Mouse (Mus musculus): ENCODE data around the gene Exd2. TPM values are rescaled to one million over a fixed set of nuclear protein-coding genes. Genes with fewer than 3 reads are reported as not detected.
A peak's percentile ranks its signal among the peaks of the same experiment; 100 is the strongest.

Exd2 gene
- polyA plus RNA-seq, 1 experiment from 2014 or later, result 51.5 TPM

DNA sequence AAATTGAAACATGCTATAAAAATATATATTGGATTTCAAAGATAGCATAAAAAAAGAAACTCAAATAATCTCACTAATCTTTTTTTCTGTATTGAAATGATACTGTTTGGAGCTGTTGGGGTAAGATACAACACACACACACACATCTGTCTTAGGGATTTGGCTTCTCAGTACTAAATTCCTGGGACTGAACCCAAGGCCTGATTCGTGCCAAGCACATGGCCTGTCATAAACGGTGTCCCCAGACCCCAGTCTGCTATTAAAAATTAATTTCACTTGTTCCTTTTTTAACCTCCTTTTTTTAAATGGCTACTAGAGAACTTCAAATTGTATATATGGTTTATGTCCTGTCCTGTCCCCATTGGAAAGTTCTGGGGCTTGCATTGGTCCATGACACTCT lies 67.2 kb downstream of the Exd2 start:
- no peak for ATAC-seq (ENCODE audit: low FRiP score, low read depth)
- Histone ChIP-seq H3K4me1 (replicated peaks) (peaks cover 40% of the 10 kb centered on the region), H3K36me3 (no peaks in the 10 kb centered on the region), H3K4me2 (no peak overlapping the region), H3K9ac (no peak overlapping the region), H3K27me3 (no peaks in the 10 kb centered on the region), H3K27ac (replicated peaks) (no peak overlapping the region), H3K4me3 (no peak overlapping the region), H3K9me3 (no peaks in the 10 kb centered on the region)
- WGBS, result 70% methylated on average over 2 of the region's 2 CpGs

DNA sequence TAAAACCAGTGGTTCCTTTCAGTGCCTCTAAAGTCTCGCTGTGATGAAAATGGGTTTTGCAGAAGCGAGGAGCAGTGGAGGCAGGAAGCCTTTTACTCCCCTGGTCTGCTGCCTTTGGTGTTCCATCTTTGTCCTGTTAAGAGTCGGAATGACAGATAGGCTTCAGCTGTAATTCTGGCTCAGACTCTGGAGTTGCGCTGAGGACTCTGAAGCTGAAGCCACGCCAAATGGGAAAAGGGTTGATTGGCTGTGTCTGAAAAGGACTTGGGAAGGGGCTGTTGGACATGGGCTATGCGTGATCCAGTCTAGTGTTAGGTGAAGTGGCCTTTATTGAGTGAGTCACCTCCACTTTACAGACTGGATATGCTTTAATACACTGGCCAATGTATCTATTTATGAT lies 67.7 kb downstream of the Exd2 start:
- Histone ChIP-seq H3K9me3 (no peaks in the 10 kb centered on the region), H3K4me1 (replicated peaks) (peaks cover 35% of the 10 kb centered on the region), H3K4me2 (no peak overlapping the region), H3K27me3 (no peaks in the 10 kb centered on the region), H3K27ac (replicated peaks) (no peak overlapping the region), H3K4me3 (no peak overlapping the region), H3K36me3 (no peaks in the 10 kb centered on the region), H3K9ac (no peak overlapping the region)
- whole genome bisulfite sequencing, result 64% methylated on average over 6 of the region's 6 CpGs
- ATAC-seq (ENCODE audit: low FRiP score, low read depth), result no peak

DNA sequence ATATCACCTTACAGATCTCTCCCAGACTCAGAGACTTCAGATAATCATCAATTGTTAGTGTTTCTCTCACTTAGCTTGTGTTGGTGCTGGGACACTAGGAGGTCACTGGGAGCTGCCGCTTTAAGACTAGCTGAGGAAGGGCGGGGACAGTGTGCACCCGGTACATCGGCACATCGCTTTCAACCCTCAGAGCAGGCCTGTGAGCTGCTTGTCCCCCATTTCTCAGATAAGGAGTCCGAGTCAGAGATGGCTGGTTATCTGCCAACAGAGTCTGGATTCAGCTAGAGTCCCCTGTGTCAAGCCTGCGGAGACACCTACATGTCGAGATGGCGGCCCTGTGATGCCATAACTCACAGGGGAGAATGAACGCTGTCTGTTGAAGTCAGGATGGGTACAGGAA lies 68.7 kb downstream of the Exd2 start:
- Histone ChIP-seq H3K36me3 (no peaks in the 10 kb centered on the region), H3K4me2 (no peak overlapping the region), H3K4me1 (replicated peaks) (peaks cover 26% of the 10 kb centered on the region), H3K27me3 (no peaks in the 10 kb centered on the region), H3K9me3 (no peaks in the 10 kb centered on the region), H3K27ac (replicated peaks) (no peak overlapping the region), H3K9ac (no peak overlapping the region), H3K4me3 (no peak overlapping the region)
- no peak for ATAC-seq (ENCODE audit: low FRiP score, low read depth)
- WGBS, result 81% methylated on average over 10 of the region's 10 CpGs

DNA sequence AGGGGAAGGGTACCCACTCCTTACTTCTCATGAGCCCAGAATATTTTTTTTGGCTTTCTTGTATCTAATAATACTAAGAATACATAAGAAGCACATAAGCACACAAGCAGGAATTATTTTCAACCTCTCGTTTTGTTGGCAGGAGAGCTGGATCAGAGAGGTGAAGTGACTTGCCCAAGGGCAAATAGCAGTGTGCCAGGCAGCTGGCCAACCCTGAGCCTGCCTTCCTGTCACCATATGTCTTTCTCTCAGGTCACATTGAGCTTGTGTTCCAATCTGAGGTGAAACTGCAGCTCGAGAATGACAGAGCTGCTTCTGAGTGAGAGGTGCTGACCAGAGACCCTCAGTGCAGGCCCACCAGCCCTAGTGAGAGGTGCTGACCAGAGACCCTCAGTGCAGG lies 71.0 kb downstream of the Exd2 start:
- 55% methylated on average over 2 of the region's 2 CpGs for WGBS
- ATAC-seq (ENCODE audit: low FRiP score, low read depth), result no peak

DNA sequence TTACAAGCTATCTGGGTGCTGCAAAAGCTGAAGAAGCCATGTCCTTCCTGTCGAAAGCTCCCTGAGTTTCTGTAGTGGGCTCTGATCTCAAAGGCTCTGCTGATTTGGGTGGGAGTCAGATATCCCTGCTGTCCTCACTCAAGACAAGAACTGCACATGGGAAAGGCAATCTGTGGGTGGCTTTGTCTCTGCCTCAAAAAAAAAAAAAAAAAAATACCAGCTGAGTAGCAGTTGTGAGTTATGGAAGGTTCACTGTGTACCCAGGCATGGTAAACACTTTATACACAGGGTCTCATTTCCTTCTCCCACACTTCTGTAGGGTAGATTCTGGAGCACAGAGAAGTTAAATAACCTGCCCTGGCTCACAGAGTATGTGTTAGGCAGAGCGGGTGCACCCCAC lies 74.4 kb downstream of the Exd2 start:
- H3K4me2 ChIP-seq, result no peak overlapping the region
- no peak overlapping the region for H3K9ac ChIP-seq
- H3K9me3 ChIP-seq, result no peaks in the 10 kb centered on the region
- H3K36me3 ChIP-seq, result no peaks in the 10 kb centered on the region
- no peak for ATAC-seq (ENCODE audit: low FRiP score, low read depth)
- WGBS, result 90% methylated on average over 2 of the region's 2 CpGs
- H3K27me3 ChIP-seq, result no peaks in the 10 kb centered on the region
- H3K27ac ChIP-seq (replicated peaks), result no peak overlapping the region
- no peak overlapping the region for H3K4me3 ChIP-seq
- H3K4me1 ChIP-seq (replicated peaks), result 0 out of 2 replicates have a peak, but pooled peaks cover 5% of the 10 kb centered on the region

More for the DNA sequence above, 71.0 kb downstream of the Exd2 start:
- no peaks in the 10 kb centered on the region for H3K9me3 ChIP-seq
- H3K9ac ChIP-seq, result no peak overlapping the region
- no peak overlapping the region for H3K27ac ChIP-seq (replicated peaks)
- H3K27me3 ChIP-seq, result no peaks in the 10 kb centered on the region
- no peaks in the 10 kb centered on the region for H3K36me3 ChIP-seq
- H3K4me2 ChIP-seq, result no peak overlapping the region
- no peak overlapping the region for H3K4me3 ChIP-seq
- 0 out of 2 replicates have a peak, but pooled peaks cover 11% of the 10 kb centered on the region for H3K4me1 ChIP-seq (replicated peaks)

DNA sequence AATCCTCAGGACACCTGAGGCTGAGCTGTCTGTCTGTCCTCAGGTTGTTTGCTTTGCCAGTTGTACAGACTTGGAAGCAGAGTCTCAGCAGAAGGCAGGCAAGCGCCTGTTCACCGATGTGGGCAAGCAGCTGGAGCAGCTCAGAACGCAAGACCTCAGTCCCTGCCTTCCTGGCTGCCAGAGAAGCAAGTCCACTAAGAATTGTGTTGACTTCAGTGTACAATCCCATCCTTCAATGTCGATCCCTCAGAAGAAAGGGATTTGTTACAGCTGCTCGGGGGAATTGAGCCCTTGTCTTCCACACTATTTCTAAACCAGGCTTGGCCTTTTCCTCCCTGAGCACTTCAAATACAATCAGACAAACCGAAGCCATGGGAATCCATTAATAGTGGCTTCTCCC lies 75.4 kb downstream of the Exd2 start:
- H3K27me3 ChIP-seq, result no peaks in the 10 kb centered on the region
- ATAC-seq (ENCODE audit: low FRiP score, low read depth), result no peak
- no peak overlapping the region for H3K4me3 ChIP-seq
- no peak overlapping the region for H3K9ac ChIP-seq
- no peaks in the 10 kb centered on the region for H3K9me3 ChIP-seq
- 0 out of 2 replicates have a peak, but pooled peaks cover 3% of the 10 kb centered on the region for H3K4me1 ChIP-seq (replicated peaks)
- no peak overlapping the region for H3K27ac ChIP-seq (replicated peaks)
- 56% methylated on average over 6 of the region's 6 CpGs for WGBS
- H3K36me3 ChIP-seq, result no peaks in the 10 kb centered on the region
- no peak overlapping the region for H3K4me2 ChIP-seq

DNA sequence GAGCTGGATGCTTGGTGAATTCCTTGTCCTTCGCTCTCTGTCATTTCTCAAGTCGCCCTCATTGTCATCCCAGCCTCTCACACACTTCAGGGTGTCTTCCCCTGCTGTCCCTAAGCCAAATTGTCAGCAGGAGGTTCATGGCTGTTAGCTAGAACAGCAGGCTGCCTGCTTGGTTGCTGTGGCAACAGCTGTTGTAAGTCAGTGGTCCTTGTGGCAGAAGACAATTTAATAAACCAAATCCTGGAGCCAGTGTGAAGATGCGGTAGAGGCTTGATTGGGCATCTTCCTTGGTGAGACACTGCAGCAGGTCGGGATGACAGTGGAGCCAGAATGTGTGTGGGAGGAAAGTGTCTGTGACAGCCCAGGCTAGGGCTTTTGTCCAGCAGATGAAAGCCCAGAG lies 82.4 kb downstream of the Exd2 start:
- ATAC-seq (ENCODE audit: low FRiP score, low read depth), result peak; percentile 78
- no peak overlapping the region for H3K9ac ChIP-seq
- H3K4me3 ChIP-seq, result no peak overlapping the region

DNA sequence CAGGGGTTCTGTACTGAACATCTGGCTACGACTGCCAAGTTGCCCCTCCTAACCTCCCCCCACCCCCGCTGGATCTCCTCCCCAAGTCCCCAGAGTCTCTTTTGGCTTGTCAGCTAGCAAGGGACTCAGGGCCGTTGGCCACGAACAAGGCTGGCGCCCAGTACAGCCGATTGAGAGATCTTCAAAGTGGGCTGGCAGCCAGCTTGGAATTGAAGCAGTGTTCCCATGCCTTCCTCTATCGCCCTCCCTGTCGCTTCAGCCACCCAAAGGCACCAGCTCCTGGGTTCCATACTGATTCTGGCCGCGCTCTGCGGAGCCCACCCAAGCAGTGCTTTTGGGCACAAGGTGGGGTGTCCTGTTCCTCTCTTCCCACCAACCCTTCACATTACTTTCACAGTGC lies 86.8 kb downstream of the Exd2 start:
- Histone ChIP-seq H3K4me2 (no peak overlapping the region), H3K27me3 (no peaks in the 10 kb centered on the region), H3K36me3 (no peaks in the 10 kb centered on the region), H3K9me3 (no peaks in the 10 kb centered on the region), H3K9ac (no peak overlapping the region), H3K4me3 (no peak overlapping the region), H3K27ac (replicated peaks) (no peak overlapping the region), H3K4me1 (replicated peaks) (peaks cover 21% of the 10 kb centered on the region)
- ATAC-seq (ENCODE audit: low FRiP score, low read depth), result no peak
- 58% methylated on average over 11 of the region's 11 CpGs for WGBS

More for the DNA sequence above, 82.4 kb downstream of the Exd2 start:
- Histone ChIP-seq H3K4me1 (replicated peaks) (peaks cover 23% of the 10 kb centered on the region), H3K27ac (replicated peaks) (peak overlapping the region; percentile 26), H3K9me3 (no peaks in the 10 kb centered on the region), H3K27me3 (no peaks in the 10 kb centered on the region), H3K36me3 (no peaks in the 10 kb centered on the region), H3K4me2 (0 out of 2 replicates have a peak overlapping the region, but pooled peaks have one; percentile 1)
- WGBS, result 4% methylated on average over 4 of the region's 4 CpGs

Other genes starting within 250 kb of the Exd2 start
- 8.1 and 9.7 TPM in 2 replicates for gene Actn1, start 202.7 kb upstream of the Exd2 start, polyA plus RNA-seq (2015; fragmentation: Nextera tagmentation; extraction: Ambion mirVana)
- gene Dcaf5, start 26.5 kb upstream of the Exd2 start, polyA plus RNA-seq (2015; fragmentation: Nextera tagmentation; extraction: Ambion mirVana), result 21.9 and 23.3 TPM in 2 replicates
- 31.3 and 34.1 TPM in 2 replicates for gene Galnt16, start 55.2 kb downstream of the Exd2 start, polyA plus RNA-seq (2015; fragmentation: Nextera tagmentation; extraction: Ambion mirVana)
- 25.0 and 25.7 TPM in 2 replicates for gene Slc39a9, start 180.8 kb downstream of the Exd2 start, polyA plus RNA-seq (2015; fragmentation: Nextera tagmentation; extraction: Ambion mirVana)
- 270 and 289 TPM in 2 replicates for gene Erh, start 181.2 kb downstream of the Exd2 start, polyA plus RNA-seq (2015; fragmentation: Nextera tagmentation; extraction: Ambion mirVana)
- gene Plekhd1, start 229.5 kb downstream of the Exd2 start, polyA plus RNA-seq (2015; fragmentation: Nextera tagmentation; extraction: Ambion mirVana), result 6.4 and 6.5 TPM in 2 replicates

Data from hindbrain, embryonic 15.5 days (tissue).